Mouse (Mus musculus): ENCODE results near the gene Thumpd3.

Gene Thumpd3

GRCm38 (mm10) chr6:113037946-113038734 is 7.9 kb upstream of the Thumpd3 start:
- peak; percentile 48 to 51 for DNase-seq (ENCODE audit: low spot score in 2 of 2)

GRCm38 (mm10) chr6:113038735-113039058 is 7.3 kb upstream of the Thumpd3 start:
- no peak for DNase-seq (ENCODE audit: low spot score in 2 of 2)

- no peak for DNase-seq (ENCODE audit: low spot score in 2 of 2)
Observed at GRCm38 (mm10) chr6:113040319-113040718, 5.7 kb upstream of the Thumpd3 start.

GRCm38 (mm10) chr6:113041215-113041990 is 4.6 kb upstream of the Thumpd3 start:
- no peak for DNase-seq (ENCODE audit: low spot score in 2 of 2)

GRCm38 (mm10) chr6:113045575-113045974 is 450 bp upstream of the Thumpd3 start:
- DNase-seq (ENCODE audit: low spot score in 2 of 2) = peak; percentile 5 to 10

GRCm38 (mm10) chr6:113047016-113047746 is 1.2 kb downstream of the Thumpd3 start:
- DNase-seq (ENCODE audit: low spot score in 2 of 2) = peak; percentile 61 to 62

- DNase-seq (ENCODE audit: low spot score in 2 of 2) = no peak
Observed at GRCm38 (mm10) chr6:113048371-113048770, 2.3 kb downstream of the Thumpd3 start.

GRCm38 (mm10) chr6:113049159-113049558 is 3.1 kb downstream of the Thumpd3 start:
- DNase-seq (ENCODE audit: low spot score in 2 of 2) = no peak

- DNase-seq (ENCODE audit: low spot score in 2 of 2) = no peak
Observed at GRCm38 (mm10) chr6:113052972-113053371, 6.9 kb downstream of the Thumpd3 start.

- DNase-seq (ENCODE audit: low spot score in 2 of 2) = no peak
Observed at GRCm38 (mm10) chr6:113054552-113055107, 8.6 kb downstream of the Thumpd3 start.

GRCm38 (mm10) chr6:113060892-113061563 is 15.0 kb downstream of the Thumpd3 start:
- no peak for DNase-seq (ENCODE audit: low spot score in 2 of 2)

- DNase-seq (ENCODE audit: low spot score in 2 of 2) = no peak
Observed at GRCm38 (mm10) chr6:113062253-113062652, 16.2 kb downstream of the Thumpd3 start.

- DNase-seq (ENCODE audit: low spot score in 2 of 2) = no peak
Observed at GRCm38 (mm10) chr6:113063363-113063762, 17.3 kb downstream of the Thumpd3 start.

GRCm38 (mm10) chr6:113065186-113065585 is 19.2 kb downstream of the Thumpd3 start:
- no peak for DNase-seq (ENCODE audit: low spot score in 2 of 2)

- no peak for DNase-seq (ENCODE audit: low spot score in 2 of 2)
Observed at GRCm38 (mm10) chr6:113069154-113069553, 23.1 kb downstream of the Thumpd3 start.

- DNase-seq (ENCODE audit: low spot score in 2 of 2) = no peak
Observed at GRCm38 (mm10) chr6:113075261-113075660, 29.2 kb downstream of the Thumpd3 start.

GRCm38 (mm10) chr6:113076012-113076685 is 30.1 kb downstream of the Thumpd3 start:
- peak; percentile 94 to 95 for DNase-seq (ENCODE audit: low spot score in 2 of 2)

GRCm38 (mm10) chr6:113076686-113077516 is 30.9 kb downstream of the Thumpd3 start, which contains the start of gene Setd5:
Gene Setd5 (plus strand): TSS chr6:113077365.
- peak; percentile 97 for DNase-seq (ENCODE audit: low spot score in 2 of 2)

GRCm38 (mm10) chr6:113077569-113078030 is 31.6 kb downstream of the Thumpd3 start:
- no peak for DNase-seq (ENCODE audit: low spot score in 2 of 2)

Data from spleen, postnatal 36 days (tissue).